Mouse (Mus musculus): ENCODE data around the gene Ppp1r16b.

GRCm38 (mm10) chr2:158683038-158683413 is 17.8 kb downstream of the Ppp1r16b start:
- TF ChIP-seq CTCF (IDR thresholded peaks at IDR 0.05; ENCODE audit: control insufficient read depth, insufficient read depth, low read length) (no peak), POLR2A (IDR thresholded peaks at IDR 0.05; ENCODE audit: borderline replicate concordance, control insufficient read depth, low read depth, low read length) (no peak)
